Mouse (Mus musculus) cerebellum, adult 2 months (tissue): ENCODE results near the gene Rfx6.

ENCODE experiments used
- CTCF ChIP-seq: fragments of 200-500 bp; IDR thresholded peaks from 2 replicates; pipeline ENCODE4 v1.5.1; 2011; ENCODE audit warnings: low read depth, mild to moderate bottlenecking, control low read depth, low read length, moderate library complexity, borderline replicate concordance; ENCODE audit not compliant: insufficient read depth
- POLR2A ChIP-seq: fragments of 200-500 bp; IDR thresholded peaks from 2 replicates; pipeline ENCODE4 v1.6.1; 2011; ENCODE audit warnings: low read length, control low read depth, borderline replicate concordance; ENCODE audit not compliant: insufficient read depth

GRCm38 (mm10) chr10:51669334-51669733 is 8.2 kb upstream of the Rfx6 start:
- TF ChIP-seq POLR2A (no peak), CTCF (no peak)
